Mouse (Mus musculus): ENCODE measurements around the gene Zfp746. TPM values are rescaled to one million over a fixed set of nuclear protein-coding genes. Genes with fewer than 3 reads are reported as not detected.

The Zfp746 gene
- polyA plus RNA-seq, 1 experiment, result 17.4 TPM

GRCm38 (mm10) chr6:48047114-48047449, 39.3 kb downstream of the Zfp746 start:
- Histone ChIP-seq H3K27ac (ENCODE audit: control insufficient read depth, insufficient read depth, low read depth, low read length) (no peak overlapping the region), H3K36me3 (ENCODE audit: control insufficient read depth, insufficient read depth, low read length) (no peaks in the 10 kb centered on the region; the same call in 1 of the 2 replicates), H3K4me3 (ENCODE audit: control insufficient read depth, low read depth, low read length) (peak overlapping the region; percentile 94), H3K27me3 (ENCODE audit: control insufficient read depth, insufficient read depth, low read length) (no peaks in the 10 kb centered on the region), H3K4me1 (ENCODE audit: control insufficient read depth, insufficient read depth, low read length) (peaks cover 7% of the 10 kb centered on the region)
- TF ChIP-seq POLR2A (IDR thresholded peaks at IDR 0.05; ENCODE audit: control insufficient read depth, low read depth, low read length) (no peak), CTCF (IDR thresholded peaks at IDR 0.05; ENCODE audit: control insufficient read depth, insufficient read depth, insufficient replicate concordance, low read depth, low read length) (no peak)

GRCm38 (mm10) chr6:48032661-48033060, 53.7 kb downstream of the Zfp746 start:
- Histone ChIP-seq H3K4me1 (ENCODE audit: control insufficient read depth, insufficient read depth, low read length) (no peaks in the 10 kb centered on the region), H3K4me3 (ENCODE audit: control insufficient read depth, low read depth, low read length) (no peak overlapping the region), H3K27ac (ENCODE audit: control insufficient read depth, insufficient read depth, low read depth, low read length) (no peak overlapping the region), H3K27me3 (ENCODE audit: control insufficient read depth, insufficient read depth, low read length) (no peaks in the 10 kb centered on the region), H3K36me3 (ENCODE audit: control insufficient read depth, insufficient read depth, low read length) (no peaks in the 10 kb centered on the region)
- TF ChIP-seq CTCF (IDR thresholded peaks at IDR 0.05; ENCODE audit: control insufficient read depth, insufficient read depth, insufficient replicate concordance, low read depth, low read length) (no peak), POLR2A (IDR thresholded peaks at IDR 0.05; ENCODE audit: control insufficient read depth, low read depth, low read length) (no peak)

- Histone ChIP-seq H3K4me1 (ENCODE audit: control insufficient read depth, insufficient read depth, low read length) (peaks cover 14% of the 10 kb centered on the region), H3K4me3 (ENCODE audit: control insufficient read depth, low read depth, low read length) (no peak overlapping the region), H3K27ac (ENCODE audit: control insufficient read depth, insufficient read depth, low read depth, low read length) (no peak overlapping the region), H3K27me3 (ENCODE audit: control insufficient read depth, insufficient read depth, low read length) (no peaks in the 10 kb centered on the region), H3K36me3 (ENCODE audit: control insufficient read depth, insufficient read depth, low read length) (no peaks in the 10 kb centered on the region)
- TF ChIP-seq POLR2A (IDR thresholded peaks at IDR 0.05; ENCODE audit: control insufficient read depth, low read depth, low read length) (no peak), CTCF (IDR thresholded peaks at IDR 0.05; ENCODE audit: control insufficient read depth, insufficient read depth, insufficient replicate concordance, low read depth, low read length) (no peak)
Observed at GRCm38 (mm10) chr6:48025905-48026660, 60.3 kb downstream of the Zfp746 start.

GRCm38 (mm10) chr6:48024994-48025345, 61.4 kb downstream of the Zfp746 start:
- H3K4me1 ChIP-seq (ENCODE audit: control insufficient read depth, insufficient read depth, low read length), result peaks cover 19% of the 10 kb centered on the region
- H3K4me3 ChIP-seq (ENCODE audit: control insufficient read depth, low read depth, low read length), result peak overlapping the region; percentile 64
- H3K36me3 ChIP-seq (ENCODE audit: control insufficient read depth, insufficient read depth, low read length), result no peaks in the 10 kb centered on the region

GRCm38 (mm10) chr6:48024330-48024993, 61.9 kb downstream of the Zfp746 start:
- TF ChIP-seq CTCF (IDR thresholded peaks at IDR 0.05; ENCODE audit: control insufficient read depth, insufficient read depth, insufficient replicate concordance, low read depth, low read length) (no peak), POLR2A (IDR thresholded peaks at IDR 0.05; ENCODE audit: control insufficient read depth, low read depth, low read length) (no peak)
- Histone ChIP-seq H3K4me3 (ENCODE audit: control insufficient read depth, low read depth, low read length) (peak overlapping the region; percentile 64), H3K36me3 (ENCODE audit: control insufficient read depth, insufficient read depth, low read length) (no peaks in the 10 kb centered on the region), H3K27ac (ENCODE audit: control insufficient read depth, insufficient read depth, low read depth, low read length) (no peak overlapping the region), H3K27me3 (ENCODE audit: control insufficient read depth, insufficient read depth, low read length) (no peaks in the 10 kb centered on the region), H3K4me1 (ENCODE audit: control insufficient read depth, insufficient read depth, low read length) (peaks cover 20% of the 10 kb centered on the region)

More at GRCm38 (mm10) chr6:48024994-48025345, 61.4 kb downstream of the Zfp746 start:
- Histone ChIP-seq H3K27ac (ENCODE audit: control insufficient read depth, insufficient read depth, low read depth, low read length) (no peak overlapping the region), H3K27me3 (ENCODE audit: control insufficient read depth, insufficient read depth, low read length) (no peaks in the 10 kb centered on the region)
- TF ChIP-seq POLR2A (IDR thresholded peaks at IDR 0.05; ENCODE audit: control insufficient read depth, low read depth, low read length) (peak; percentile 26; the same call in 1 of the 2 replicates), CTCF (IDR thresholded peaks at IDR 0.05; ENCODE audit: control insufficient read depth, insufficient read depth, insufficient replicate concordance, low read depth, low read length) (no peak)

GRCm38 (mm10) chr6:48022672-48023071, 63.7 kb downstream of the Zfp746 start:
- TF ChIP-seq POLR2A (IDR thresholded peaks at IDR 0.05; ENCODE audit: control insufficient read depth, low read depth, low read length) (no peak), CTCF (IDR thresholded peaks at IDR 0.05; ENCODE audit: control insufficient read depth, insufficient read depth, insufficient replicate concordance, low read depth, low read length) (no peak)
- Histone ChIP-seq H3K4me1 (ENCODE audit: control insufficient read depth, insufficient read depth, low read length) (peaks cover 20% of the 10 kb centered on the region), H3K27ac (ENCODE audit: control insufficient read depth, insufficient read depth, low read depth, low read length) (no peak overlapping the region), H3K4me3 (ENCODE audit: control insufficient read depth, low read depth, low read length) (no peak overlapping the region), H3K27me3 (ENCODE audit: control insufficient read depth, insufficient read depth, low read length) (no peaks in the 10 kb centered on the region), H3K36me3 (ENCODE audit: control insufficient read depth, insufficient read depth, low read length) (no peaks in the 10 kb centered on the region)

- H3K4me1 ChIP-seq (ENCODE audit: control insufficient read depth, insufficient read depth, low read length), result peaks cover 23% of the 10 kb centered on the region
- no peaks in the 10 kb centered on the region for H3K27me3 ChIP-seq (ENCODE audit: control insufficient read depth, insufficient read depth, low read length)
- H3K4me3 ChIP-seq (ENCODE audit: control insufficient read depth, low read depth, low read length), result no peak overlapping the region
- no peak overlapping the region for H3K27ac ChIP-seq (ENCODE audit: control insufficient read depth, insufficient read depth, low read depth, low read length)
- no peaks in the 10 kb centered on the region for H3K36me3 ChIP-seq (ENCODE audit: control insufficient read depth, insufficient read depth, low read length)
- no peak for TF ChIP-seq CTCF (IDR thresholded peaks at IDR 0.05; ENCODE audit: control insufficient read depth, insufficient read depth, insufficient replicate concordance, low read depth, low read length)
- TF ChIP-seq POLR2A (IDR thresholded peaks at IDR 0.05; ENCODE audit: control insufficient read depth, low read depth, low read length), result no peak
Observed at GRCm38 (mm10) chr6:48021678-48022077, 64.7 kb downstream of the Zfp746 start.
